Mouse (Mus musculus) heart, embryonic 13.5 days (tissue): Measurements from ENCODE around the gene Ppfibp2. TPM values are rescaled to one million over a fixed set of nuclear protein-coding genes. Genes with fewer than 3 reads are reported as not detected.

ENCODE experiments used
- ATAC-seq: fragments of 200-750 bp; cut with Nextera tagmentation; 2 replicates; pipeline ENCODE4 v1.8.0; 2017; ENCODE audit warnings: moderate TSS enrichment; ENCODE audit not compliant: insufficient number of reproducible peaks, low FRiP score, low TSS enrichment; ENCODE audit errors: extremely low read depth
- H3K27ac ChIP-seq: fragments of 300-500 bp; sonication (generic); replicated peaks from 2 replicates; pipeline ENCODE4 v1.5.1; 2015; ENCODE audit warnings: moderate library complexity, mild to moderate bottlenecking, inconsistent platforms
- H3K27me3 ChIP-seq: fragments of 300-500 bp; sonication (generic); replicated peaks from 2 replicates; pipeline ENCODE4 v1.6.1; 2015; ENCODE audit warnings: mild to moderate bottlenecking, inconsistent platforms
- H3K36me3 ChIP-seq: fragments of 300-500 bp; sonication (generic); 2 replicates; pipeline ENCODE4 v1.6.1; 2015; ENCODE audit warnings: mild to moderate bottlenecking, inconsistent platforms
- H3K4me1 ChIP-seq: fragments of 300-500 bp; sonication (generic); 2 replicates; pipeline ENCODE4 v1.6.1; 2015; ENCODE audit warnings: inconsistent platforms
- H3K4me2 ChIP-seq: fragments of 300-500 bp; sonication (generic); 2 replicates; pipeline ENCODE4 v1.6.1; 2015; ENCODE audit warnings: inconsistent platforms, mild to moderate bottlenecking, moderate library complexity
- H3K4me3 ChIP-seq: fragments of 300-500 bp; sonication (generic); 2 replicates; pipeline ENCODE4 v1.5.1; 2015; ENCODE audit warnings: moderate library complexity, mild to moderate bottlenecking, inconsistent platforms
- H3K9ac ChIP-seq: fragments of 300-500 bp; sonication (generic); 2 replicates; pipeline ENCODE4 v1.6.1; 2015; ENCODE audit warnings: inconsistent platforms, mild to moderate bottlenecking, moderate library complexity
- H3K9me3 ChIP-seq: fragments of 300-500 bp; sonication (generic); 2 replicates; pipeline ENCODE4 v1.6.1; 2016; ENCODE audit warnings: inconsistent platforms
- WGBS: fragments of 180-500 bp; shearing (Covaris S2); methylation state at CpG from one replicate; pipeline ENCODE4 v1.1.7; 2015; ENCODE audit warnings: mixed read lengths; 5-methylcytosine and 5-hydroxymethylcytosine counted together
- polyA plus RNA-seq: library from polyadenylated mRNA; unstranded; fragments of >200 nt; fragmentation: Nextera tagmentation; extraction: Ambion mirVana; gene quantifications from 2 replicates; pipeline ENCODE4 v1.2.1, GENCODE M21; 2015

Ppfibp2 gene
- polyA plus RNA-seq, 1 experiment from 2014 or later: 5.5 TPM

DNA sequence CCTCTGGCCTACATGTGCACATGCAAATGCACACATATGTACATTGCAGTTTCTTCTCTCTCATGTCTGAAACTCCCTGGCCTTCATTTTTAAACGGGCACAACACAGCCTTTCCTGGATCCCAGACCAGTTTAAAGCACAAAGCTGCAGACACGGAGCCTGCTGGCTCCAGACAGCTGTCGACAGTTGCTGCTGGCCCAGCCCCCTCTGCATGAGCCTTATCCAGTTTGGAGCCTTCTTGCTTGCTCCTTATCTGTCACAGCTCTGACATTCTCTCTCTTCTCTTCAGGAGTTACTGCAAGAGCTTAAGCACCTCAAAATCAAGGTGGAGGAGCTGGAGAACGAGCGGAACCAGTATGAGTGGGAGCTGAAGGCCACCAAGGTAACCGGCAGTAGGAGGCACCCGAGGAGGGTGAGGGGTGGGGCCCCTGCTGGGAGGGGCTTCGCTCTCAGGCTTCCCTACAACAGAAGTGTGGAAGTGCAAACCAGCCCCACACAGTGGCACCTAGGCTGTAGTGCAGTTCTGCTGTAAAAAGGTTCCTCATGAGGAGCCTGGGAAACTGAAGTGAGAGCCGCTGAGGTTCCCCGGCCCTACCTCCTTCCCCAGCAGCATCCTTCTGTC is 113.6 kb downstream of the Ppfibp2 start:
- H3K9ac ChIP-seq: peak overlapping the region; percentile 73
- peak; percentile 81; the same call in 1 of the 2 replicates for ATAC-seq
- peaks cover 40% of the 10 kb centered on the region for H3K4me1 ChIP-seq
- no peaks in the 10 kb centered on the region for H3K9me3 ChIP-seq
- no peaks in the 10 kb centered on the region for H3K27me3 ChIP-seq
- H3K4me2 ChIP-seq: peak overlapping the region; percentile 72
- no peaks in the 10 kb centered on the region; the same call in 1 of the 2 replicates for H3K36me3 ChIP-seq
- peak overlapping the region; percentile 51 for H3K4me3 ChIP-seq
- WGBS: under 1% methylated on average over 10 of the region's 10 CpGs
- H3K27ac ChIP-seq: peak overlapping the region; percentile 85

GRCm38 (mm10) chr7:107712743-107713142 is 117.7 kb downstream of the Ppfibp2 start:
- no peak overlapping the region for H3K4me3 ChIP-seq
- H3K27me3 ChIP-seq: no peaks in the 10 kb centered on the region
- no peak overlapping the region for H3K4me2 ChIP-seq
- WGBS: 59% methylated on average over 6 of the region's 6 CpGs
- H3K27ac ChIP-seq: no peak overlapping the region
- H3K36me3 ChIP-seq: peaks cover 2% of the 10 kb centered on the region
- H3K9ac ChIP-seq: no peak overlapping the region
- no peak for ATAC-seq
- peaks cover 12% of the 10 kb centered on the region for H3K4me1 ChIP-seq
- no peaks in the 10 kb centered on the region for H3K9me3 ChIP-seq

- no peak for ATAC-seq
- Histone ChIP-seq H3K36me3 (peaks cover 14% of the 10 kb centered on the region), H3K9ac (no peak overlapping the region), H3K4me1 (peaks cover under 1% of the 10 kb centered on the region), H3K4me2 (no peak overlapping the region), H3K9me3 (no peaks in the 10 kb centered on the region), H3K27me3 (no peaks in the 10 kb centered on the region), H3K4me3 (no peak overlapping the region), H3K27ac (no peak overlapping the region)
- WGBS: 73% methylated on average over 5 of the region's 5 CpGs
Observed at GRCm38 (mm10) chr7:107714067-107714466, 119.1 kb downstream of the Ppfibp2 start.

DNA sequence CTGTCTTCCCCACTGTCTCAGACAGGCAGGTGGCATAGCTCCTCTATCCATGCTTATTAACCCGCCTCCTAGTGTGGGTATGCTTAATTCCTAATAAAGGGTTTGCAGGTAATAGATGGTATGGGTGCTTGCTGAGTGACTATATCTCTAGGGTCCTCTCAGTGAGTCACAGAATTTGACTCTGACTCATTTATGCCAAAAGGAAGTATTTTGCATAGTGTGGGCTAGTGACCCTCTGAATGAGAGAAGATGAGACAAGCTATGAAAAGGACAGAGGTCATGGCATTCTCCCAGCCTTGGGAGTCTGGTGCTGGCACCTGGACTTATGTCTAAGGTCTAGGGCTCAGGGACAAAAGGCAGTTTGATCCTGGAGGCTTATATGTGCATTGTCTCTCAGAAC is 125.8 kb downstream of the Ppfibp2 start:
- no peaks in the 10 kb centered on the region for H3K27me3 ChIP-seq
- no peak for ATAC-seq
- peaks cover 62% of the 10 kb centered on the region for H3K36me3 ChIP-seq
- H3K27ac ChIP-seq: no peak overlapping the region
- no peaks in the 10 kb centered on the region for H3K4me1 ChIP-seq
- no peak overlapping the region for H3K9ac ChIP-seq
- no peak overlapping the region for H3K4me2 ChIP-seq
- 0 out of 2 replicates have a peak, but pooled peaks cover 3% of the 10 kb centered on the region for H3K9me3 ChIP-seq
- H3K4me3 ChIP-seq: no peak overlapping the region
- 81% methylated on average over 1 of the region's 1 CpGs for WGBS

- WGBS: 72% methylated on average over 4 of the region's 4 CpGs
- Histone ChIP-seq H3K9me3 (0 out of 2 replicates have a peak, but pooled peaks cover 3% of the 10 kb centered on the region), H3K4me3 (no peak overlapping the region), H3K4me1 (no peaks in the 10 kb centered on the region), H3K9ac (no peak overlapping the region), H3K36me3 (peaks cover 66% of the 10 kb centered on the region), H3K27me3 (no peaks in the 10 kb centered on the region), H3K27ac (no peak overlapping the region), H3K4me2 (no peak overlapping the region)
- no peak for ATAC-seq
Observed at GRCm38 (mm10) chr7:107722536-107722935, 127.5 kb downstream of the Ppfibp2 start.

- Histone ChIP-seq H3K36me3 (peaks cover 62% of the 10 kb centered on the region), H3K4me2 (no peak overlapping the region), H3K4me3 (no peak overlapping the region), H3K9ac (no peak overlapping the region), H3K4me1 (no peaks in the 10 kb centered on the region), H3K27ac (no peak overlapping the region), H3K9me3 (0 out of 2 replicates have a peak, but pooled peaks cover 3% of the 10 kb centered on the region), H3K27me3 (no peaks in the 10 kb centered on the region)
- ATAC-seq: no peak
- 64% methylated on average over 3 of the region's 3 CpGs for WGBS
Observed at GRCm38 (mm10) chr7:107727538-107727937, 132.5 kb downstream of the Ppfibp2 start.

DNA sequence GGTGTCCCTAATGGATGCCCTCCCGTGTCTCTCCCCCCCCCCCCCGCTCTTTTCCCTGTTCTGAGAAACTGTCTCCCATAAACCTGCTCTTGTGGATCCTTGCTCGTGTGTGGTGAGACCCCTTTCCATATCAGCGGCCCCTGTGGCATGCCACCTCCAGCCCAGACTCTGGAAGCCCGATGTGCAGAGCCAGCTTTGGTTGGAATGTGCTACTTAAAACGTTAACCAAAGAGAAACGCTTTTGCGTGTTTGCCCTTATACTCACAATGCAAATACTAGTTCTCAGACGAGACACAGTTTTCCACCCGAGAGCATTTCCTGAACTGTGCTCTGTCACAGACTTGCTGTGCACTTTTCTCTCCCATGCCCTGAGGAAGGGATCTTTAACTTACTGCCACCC is 135.6 kb downstream of the Ppfibp2 start:
- Histone ChIP-seq H3K4me1 (no peaks in the 10 kb centered on the region), H3K27ac (no peak overlapping the region)
- ATAC-seq: no peak

DNA sequence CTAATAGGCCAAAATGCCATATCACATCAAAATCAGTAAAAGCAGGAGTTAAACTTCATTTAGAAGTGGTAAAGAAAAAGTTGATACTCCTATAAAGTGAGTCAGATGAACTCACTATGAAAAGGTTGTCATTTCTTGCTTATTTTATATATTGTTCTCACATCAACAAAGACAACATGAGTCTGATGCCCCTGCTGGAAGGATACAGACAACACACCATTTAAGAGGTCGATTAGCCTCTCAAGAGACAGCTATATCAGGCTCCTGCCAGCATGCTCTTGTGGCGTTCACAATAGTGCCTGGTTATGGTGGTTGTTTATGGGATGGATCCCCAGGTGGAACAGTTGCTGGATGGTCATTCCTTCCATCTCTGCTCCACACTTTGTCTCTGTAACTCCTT is 138.2 kb downstream of the Ppfibp2 start:
- Histone ChIP-seq H3K4me3 (no peak overlapping the region), H3K4me2 (no peak overlapping the region), H3K9ac (no peak overlapping the region), H3K27me3 (no peaks in the 10 kb centered on the region), H3K27ac (no peak overlapping the region), H3K4me1 (no peaks in the 10 kb centered on the region), H3K36me3 (peaks cover 31% of the 10 kb centered on the region), H3K9me3 (no peaks in the 10 kb centered on the region)
- whole genome bisulfite sequencing: 57% methylated on average over 2 of the region's 2 CpGs
- ATAC-seq: no peak

More for the DNA sequence above, 135.6 kb downstream of the Ppfibp2 start:
- H3K9me3 ChIP-seq: 0 out of 2 replicates have a peak, but pooled peaks cover 2% of the 10 kb centered on the region
- H3K4me2 ChIP-seq: no peak overlapping the region
- H3K9ac ChIP-seq: no peak overlapping the region
- WGBS: 70% methylated on average over 10 of the region's 10 CpGs
- no peaks in the 10 kb centered on the region for H3K27me3 ChIP-seq
- no peak overlapping the region for H3K4me3 ChIP-seq
- peaks cover 40% of the 10 kb centered on the region for H3K36me3 ChIP-seq

DNA sequence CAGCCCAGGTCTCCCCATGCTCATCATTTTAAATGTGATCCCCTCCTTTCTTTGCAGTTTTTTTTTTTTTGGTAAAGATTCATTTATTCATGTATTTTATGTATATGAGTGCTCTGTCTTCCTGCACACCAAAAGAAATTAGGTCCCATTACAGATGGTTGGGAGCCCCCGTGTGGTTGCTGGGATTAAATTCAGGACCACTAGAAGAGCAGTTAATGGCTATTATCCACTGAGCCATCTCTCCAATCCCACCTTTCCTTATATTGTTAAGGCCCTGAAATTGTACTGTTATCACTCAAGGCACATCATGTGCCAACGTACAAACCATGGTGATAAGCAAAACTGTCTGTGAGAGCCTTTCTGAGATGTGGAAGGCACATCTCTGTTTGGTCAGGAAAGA is 143.7 kb downstream of the Ppfibp2 start:
- 26% methylated on average over 2 of the region's 2 CpGs for WGBS
- Histone ChIP-seq H3K9me3 (no peaks in the 10 kb centered on the region), H3K27me3 (no peaks in the 10 kb centered on the region), H3K36me3 (peaks cover 36% of the 10 kb centered on the region), H3K9ac (no peak overlapping the region), H3K4me2 (no peak overlapping the region), H3K4me3 (no peak overlapping the region), H3K4me1 (no peaks in the 10 kb centered on the region), H3K27ac (no peak overlapping the region)
- no peak for ATAC-seq

- Histone ChIP-seq H3K9ac (no peak overlapping the region), H3K27ac (no peak overlapping the region), H3K36me3 (peaks cover 53% of the 10 kb centered on the region), H3K4me1 (no peaks in the 10 kb centered on the region), H3K4me3 (no peak overlapping the region), H3K4me2 (no peak overlapping the region), H3K9me3 (no peaks in the 10 kb centered on the region), H3K27me3 (no peaks in the 10 kb centered on the region)
- 82% methylated on average over 10 of the region's 10 CpGs for WGBS
- no peak for ATAC-seq
Observed at GRCm38 (mm10) chr7:107742963-107743465, 148.0 kb downstream of the Ppfibp2 start.

- H3K27me3 ChIP-seq: no peaks in the 10 kb centered on the region
- ATAC-seq: no peak
- no peak overlapping the region for H3K4me2 ChIP-seq
- no peaks in the 10 kb centered on the region for H3K9me3 ChIP-seq
- WGBS: 80% methylated on average over 4 of the region's 4 CpGs
- H3K36me3 ChIP-seq: peaks cover 48% of the 10 kb centered on the region
- no peaks in the 10 kb centered on the region for H3K4me1 ChIP-seq
- no peak overlapping the region for H3K27ac ChIP-seq
- H3K4me3 ChIP-seq: no peak overlapping the region
- no peak overlapping the region for H3K9ac ChIP-seq
Observed at GRCm38 (mm10) chr7:107744454-107744853, 149.4 kb downstream of the Ppfibp2 start.

- Histone ChIP-seq H3K27me3 (no peaks in the 10 kb centered on the region), H3K36me3 (peaks cover 44% of the 10 kb centered on the region), H3K27ac (no peak overlapping the region), H3K9ac (no peak overlapping the region), H3K4me1 (no peaks in the 10 kb centered on the region), H3K4me2 (no peak overlapping the region), H3K9me3 (no peaks in the 10 kb centered on the region), H3K4me3 (no peak overlapping the region)
- ATAC-seq: no peak
- WGBS: 65% methylated on average over 2 of the region's 2 CpGs
Observed at GRCm38 (mm10) chr7:107745111-107745510, 150.1 kb downstream of the Ppfibp2 start.
